Mouse (Mus musculus): ENCODE measurements around the gene Nup43.

DNA sequence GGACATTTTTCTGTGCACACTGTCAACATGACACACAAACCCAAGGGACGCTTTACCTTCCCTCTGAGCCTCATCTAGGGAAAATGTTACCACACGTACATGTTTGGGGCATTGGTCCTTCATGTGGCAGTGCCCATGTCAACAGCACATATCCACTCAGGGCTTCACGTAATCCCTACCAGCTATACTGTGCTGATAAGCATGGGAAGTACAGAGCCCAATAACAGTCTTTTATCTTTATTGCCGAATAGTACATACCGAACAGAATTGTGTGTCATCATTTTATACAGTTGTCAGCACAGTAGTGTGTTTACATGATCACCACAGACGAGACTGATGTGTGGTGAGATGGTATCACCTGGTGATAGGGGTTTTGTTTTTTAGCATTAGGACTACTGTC is 19.6 kb downstream of the Nup43 start:
- TF ChIP-seq CTCF (IDR thresholded peaks at IDR 0.05; ENCODE audit: control insufficient read depth, insufficient read depth, insufficient replicate concordance, low read depth, low read length) (no peak), POLR2A (IDR thresholded peaks at IDR 0.05; ENCODE audit: control insufficient read depth, low read depth, low read length) (no peak)
